Mouse (Mus musculus): ENCODE data around the gene Zfp1. TPM values are rescaled to one million over a fixed set of nuclear protein-coding genes. Genes with fewer than 3 reads are reported as not detected.
A peak's percentile ranks its signal among the peaks of the same experiment; 100 is the strongest.
"Not testable (repeated sequence)": the region's sequence is repeated elsewhere in the genome, so short reads cannot be mapped to it uniquely, and the experiment has no call there.

Gene Zfp1
- total RNA-seq, 4 experiments from 2014 or later: 22.1 to 25.2 (median 24.1) TPM

- peak in 1 of 2 experiments; percentile 51 for DNase-seq (ENCODE audit: low spot score in 2 of 2)
Measured at GRCm38 (mm10) chr8:111624853-111625221, 18.4 kb upstream of the Zfp1 start.

- DNase-seq (ENCODE audit: low spot score in 2 of 2): peak; percentile 39 to 67
Measured at GRCm38 (mm10) chr8:111625694-111626527, 17.3 kb upstream of the Zfp1 start.

GRCm38 (mm10) chr8:111626528-111626820 is 16.7 kb upstream of the Zfp1 start:
- DNase-seq (ENCODE audit: low spot score in 2 of 2): peak in 1 of 2 experiments; percentile 65

GRCm38 (mm10) chr8:111626933-111627332 is 16.3 kb upstream of the Zfp1 start:
- DNase-seq (ENCODE audit: low spot score in 2 of 2): peak in 1 of 2 experiments; percentile 51

GRCm38 (mm10) chr8:111627923-111628322 is 15.3 kb upstream of the Zfp1 start:
- no peak for DNase-seq (ENCODE audit: low spot score in 2 of 2)

GRCm38 (mm10) chr8:111628401-111628800 is 14.8 kb upstream of the Zfp1 start:
- no peak for DNase-seq (ENCODE audit: low spot score in 2 of 2)

GRCm38 (mm10) chr8:111628894-111629501 is 14.2 kb upstream of the Zfp1 start:
- DNase-seq (ENCODE audit: low spot score in 2 of 2): no peak

GRCm38 (mm10) chr8:111630105-111630521 is 13.1 kb upstream of the Zfp1 start, which contains the start of gene Ldhd:
Ldhd (minus strand) TSS chr8:111630374.
- peak in 1 of 2 experiments; percentile 41 for DNase-seq (ENCODE audit: low spot score in 2 of 2)

GRCm38 (mm10) chr8:111631589-111631988 is 11.6 kb upstream of the Zfp1 start:
- no peak for DNase-seq (ENCODE audit: low spot score in 2 of 2)

GRCm38 (mm10) chr8:111632976-111633375 is 10.2 kb upstream of the Zfp1 start:
- DNase-seq (ENCODE audit: low spot score in 2 of 2): no peak

- DNase-seq (ENCODE audit: low spot score in 2 of 2): no peak
Measured at GRCm38 (mm10) chr8:111638086-111638485, 5.1 kb upstream of the Zfp1 start.

GRCm38 (mm10) chr8:111641064-111641463 is 2.1 kb upstream of the Zfp1 start:
- no peak for DNase-seq (ENCODE audit: low spot score in 2 of 2)

GRCm38 (mm10) chr8:111642496-111642895 is 705 bp upstream of the Zfp1 start:
- DNase-seq (ENCODE audit: low spot score in 2 of 2): no peak

- DNase-seq (ENCODE audit: low spot score in 2 of 2): no peak
Measured at GRCm38 (mm10) chr8:111642939-111643263, 300 bp upstream of the Zfp1 start.

- DNase-seq (ENCODE audit: low spot score in 2 of 2): not testable (repeated sequence)
Measured at GRCm38 (mm10) chr8:111644286-111645051, 1.3 kb downstream of the Zfp1 start.

- no peak for DNase-seq (ENCODE audit: low spot score in 2 of 2)
Measured at GRCm38 (mm10) chr8:111645715-111646114, 2.5 kb downstream of the Zfp1 start.

GRCm38 (mm10) chr8:111648834-111649233 is 5.6 kb downstream of the Zfp1 start:
- no peak for DNase-seq (ENCODE audit: low spot score in 2 of 2)

GRCm38 (mm10) chr8:111650651-111651050 is 7.5 kb downstream of the Zfp1 start:
- no peak for DNase-seq (ENCODE audit: low spot score in 2 of 2)

- DNase-seq (ENCODE audit: low spot score in 2 of 2): no peak
Measured at GRCm38 (mm10) chr8:111653524-111653923, 10.3 kb downstream of the Zfp1 start.

- no peak for DNase-seq (ENCODE audit: low spot score in 2 of 2)
Measured at GRCm38 (mm10) chr8:111657312-111657854, 14.2 kb downstream of the Zfp1 start.

- DNase-seq (ENCODE audit: low spot score in 2 of 2): no peak
Measured at GRCm38 (mm10) chr8:111658819-111659423, 15.7 kb downstream of the Zfp1 start.

GRCm38 (mm10) chr8:111662473-111662872 is 19.3 kb downstream of the Zfp1 start:
- DNase-seq (ENCODE audit: low spot score in 2 of 2): peak; percentile 60 to 70

All from left cerebral cortex, adult 8-10 months (tissue).